In the genomic region with DNA sequence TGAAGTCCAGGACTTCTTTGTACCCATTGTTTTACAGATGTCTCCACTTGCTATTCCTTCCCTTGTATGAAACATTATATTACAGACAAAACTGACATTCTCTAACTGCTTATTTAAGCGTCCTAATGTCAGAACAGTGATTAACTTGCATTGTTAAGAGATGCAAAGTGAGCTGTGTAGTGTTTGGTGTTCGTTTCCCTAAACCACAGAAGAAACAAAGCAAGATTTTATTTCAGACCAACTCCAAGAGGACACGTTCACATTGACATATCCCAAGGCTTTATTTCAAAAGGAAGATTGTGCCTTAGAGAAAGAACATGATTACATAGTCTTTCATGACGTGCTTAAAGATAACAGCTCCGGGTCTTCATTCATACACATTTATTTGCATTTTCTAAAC, we compare ENCODE assay signal across 18 mouse cellular contexts.
"Had no signal": no experiment of that assay in that cellular context is flagged by ENCODE, and none has a peak within 500 bp of the region (broad histone marks: within the 10 kb centered on the region; RNA-seq: fewer than 3 reads in every experiment).

No protein-coding gene starts in this region.

- H3K4me1 ChIP-seq: midbrain, embryonic 10.5 days; midbrain, embryonic 12.5 days; neural tube, embryonic 13.5 days; neural tube, embryonic 15.5 days had no signal

- H3K4me3 ChIP-seq: midbrain, embryonic 10.5 days; midbrain, embryonic 12.5 days; myocyte; neural tube, embryonic 13.5 days; neural tube, embryonic 15.5 days had no signal

- H3K4me2 ChIP-seq: lung, embryonic 14.5 days; midbrain, embryonic 12.5 days; neural tube, embryonic 13.5 days; neural tube, embryonic 15.5 days had no signal

- H3K36me3 ChIP-seq: midbrain, embryonic 10.5 days; midbrain, embryonic 12.5 days; neural tube, embryonic 13.5 days; neural tube, embryonic 15.5 days had no signal

- DNase-seq: liver, postnatal 0 days; lung, embryonic 14.5 days; lung, postnatal 10 days; lung, postnatal 4 days; midbrain, embryonic 14.5 days; right cerebral cortex, adult 18-20 months; right cerebral cortex, postnatal 25 days; right cerebral cortex, postnatal 4 days; spleen, adult 18-20 months; thymus, adult 18-20 months; thymus, postnatal 14 days; thymus, postnatal 36 days had no signal

- H3K27me3 ChIP-seq: midbrain, embryonic 12.5 days; neural tube, embryonic 13.5 days; neural tube, embryonic 15.5 days had no signal

- ATAC-seq: liver, postnatal 0 days; midbrain, embryonic 16.5 days had no signal

- H3K27ac ChIP-seq: midbrain, embryonic 10.5 days; midbrain, embryonic 12.5 days; neural tube, embryonic 13.5 days; neural tube, embryonic 15.5 days had no signal

- H3K9ac ChIP-seq: liver, postnatal 0 days; lung, embryonic 14.5 days; midbrain, embryonic 12.5 days; neural tube, embryonic 13.5 days; neural tube, embryonic 15.5 days had no signal

- H3K9me3 ChIP-seq: midbrain, embryonic 10.5 days; midbrain, embryonic 12.5 days; neural tube, embryonic 13.5 days; neural tube, embryonic 15.5 days had no signal
